Mouse (Mus musculus): ENCODE measurements around the gene Gm14597.
"Not testable (repeated sequence)": the region's sequence is repeated elsewhere in the genome, so short reads cannot be mapped to it uniquely, and the experiment has no call there.

DNA sequence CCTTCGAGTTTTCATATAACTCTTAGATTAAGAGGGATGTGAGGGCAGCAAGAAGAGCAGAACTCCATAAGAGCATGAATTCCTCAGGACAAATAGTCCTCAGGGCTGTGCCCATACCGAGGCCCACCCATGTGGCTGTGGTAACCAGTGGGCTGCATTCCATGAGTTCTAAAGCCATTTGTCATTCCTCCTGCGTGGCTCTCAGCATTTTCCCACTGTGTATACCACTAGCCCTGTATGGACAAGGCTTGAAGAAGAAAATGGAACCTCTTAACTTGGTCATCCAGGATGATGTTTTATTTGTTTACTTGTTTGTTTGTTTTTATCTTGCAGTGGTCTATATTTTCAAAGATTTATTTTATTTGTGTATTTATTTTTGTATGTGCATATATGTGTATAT, 29.3 kb upstream of the Gm14597 start:
- not testable (repeated sequence) for TF ChIP-seq CTCF (IDR thresholded peaks at IDR 0.05; ENCODE audit: control insufficient read depth, insufficient read depth, insufficient read length); USF1 (IDR thresholded peaks at IDR 0.05; ENCODE audit: low read depth); MYOG (IDR thresholded peaks at IDR 0.05; ENCODE audit: control insufficient read depth, extremely low read depth, insufficient read length); CEBPB (IDR thresholded peaks at IDR 0.05; ENCODE audit: low read depth); MAX (IDR thresholded peaks at IDR 0.05); FOSL1 (IDR thresholded peaks at IDR 0.05; ENCODE audit: insufficient read depth, low read length, poor library complexity, severe bottlenecking); MYOD1 (IDR thresholded peaks at IDR 0.05; ENCODE audit: control insufficient read depth, insufficient read length, low read depth)
